Mouse (Mus musculus) heart, embryonic 11.5 days (tissue): ENCODE results near the gene Mpv17l2. TPM values are rescaled to one million over a fixed set of nuclear protein-coding genes. Genes with fewer than 3 reads are reported as not detected.

ENCODE experiments used
- microRNA-seq: library from miRNA; unstranded; fragments of <30 nt; microRNA quantifications from one replicate; pipeline ENCODE4, GENCODE M21; 2016; ENCODE audit warnings: borderline number of aligned reads
- polyA plus RNA-seq: library from polyadenylated mRNA; unstranded; fragments of >200 nt; fragmentation: Nextera tagmentation; extraction: Ambion mirVana; gene quantifications from 2 replicates; pipeline ENCODE4 v1.2.1, GENCODE M21; 2014

Mpv17l2 gene
- polyA plus RNA-seq, 1 experiment from 2014 or later, result 42.5 TPM

Small RNAs within 50 kb of the gene (microRNA-seq; reads per million reads assigned to microRNA genes)
- 1.2 reads per million, percentile 16 among the genes with 10 or more reads in this experiment for gene Mir7240

Other genes with a start within 250 kb of the Mpv17l2 start
- 202 and 212 TPM in 2 replicates for gene Fkbp8, start 233.2 kb downstream of the Mpv17l2 start, polyA plus RNA-seq
- gene Kxd1, start 233.0 kb downstream of the Mpv17l2 start, polyA plus RNA-seq, result 67.3 and 68.1 TPM in 2 replicates
- 14.1 and 14.7 TPM in 2 replicates for gene Ell, start 221.5 kb downstream of the Mpv17l2 start, polyA plus RNA-seq
- 86.0 and 95.3 TPM in 2 replicates for gene Isyna1, start 166.6 kb downstream of the Mpv17l2 start, polyA plus RNA-seq
- 72.5 and 78.9 TPM in 2 replicates for gene Ssbp4, start 152.1 kb downstream of the Mpv17l2 start, polyA plus RNA-seq
- gene Lrrc25, start 144.8 kb downstream of the Mpv17l2 start, polyA plus RNA-seq, result 0.19 and 0.59 TPM in 2 replicates
- 0.26 and 0.37 TPM in 2 replicates for gene Gdf15, start 128.5 kb downstream of the Mpv17l2 start, polyA plus RNA-seq
- 38.9 and 41.6 TPM in 2 replicates for gene Pgpep1, start 100.6 kb downstream of the Mpv17l2 start, polyA plus RNA-seq
- gene Lsm4, start 87.7 kb downstream of the Mpv17l2 start, polyA plus RNA-seq, result 296 and 308 TPM in 2 replicates
- 97.8 and 102 TPM in 2 replicates for gene Jund, start 62.0 kb downstream of the Mpv17l2 start, polyA plus RNA-seq
- not detected in 2 replicates for gene Iqcn, start 57.5 kb downstream of the Mpv17l2 start, polyA plus RNA-seq
- not detected in 2 replicates for gene Gm3336, start 42.4 kb downstream of the Mpv17l2 start, polyA plus RNA-seq
- not detected in 2 replicates for gene Pde4c, start 37.2 kb downstream of the Mpv17l2 start, polyA plus RNA-seq
- gene Rab3a, start 6.3 kb downstream of the Mpv17l2 start, polyA plus RNA-seq, result 16.2 and 21.3 TPM in 2 replicates
- 21.5 and 23.1 TPM in 2 replicates for gene Pik3r2, start 15.8 kb upstream of the Mpv17l2 start, polyA plus RNA-seq
- gene Mast3, start 44.1 kb upstream of the Mpv17l2 start, polyA plus RNA-seq, result 7.8 and 8.5 TPM in 2 replicates
- gene Il12rb1, start 47.5 kb upstream of the Mpv17l2 start, polyA plus RNA-seq, result 0.07 TPM in 1 of 2 replicates, not detected in the other
- 2.4 and 3.2 TPM in 2 replicates for gene Arrdc2, start 78.8 kb upstream of the Mpv17l2 start, polyA plus RNA-seq
- 0.55 and 1.1 TPM in 2 replicates for gene Kcnn1, start 102.3 kb upstream of the Mpv17l2 start, polyA plus RNA-seq
- 102 and 109 TPM in 2 replicates for gene Ccdc124, start 113.0 kb upstream of the Mpv17l2 start, polyA plus RNA-seq
- gene Slc5a5, start 131.8 kb upstream of the Mpv17l2 start, polyA plus RNA-seq, result 0.06 TPM in 1 of 2 replicates, not detected in the other
- gene Rpl18a, start 136.5 kb upstream of the Mpv17l2 start, polyA plus RNA-seq, result 2,782 and 3,146 TPM in 2 replicates
- 26.0 and 31.1 TPM in 2 replicates for gene Map1s, start 145.0 kb upstream of the Mpv17l2 start, polyA plus RNA-seq